Mouse (Mus musculus) central nervous system, embryonic 18 days (tissue): Measurements from ENCODE around the gene Btbd19. TPM values are rescaled to one million over a fixed set of nuclear protein-coding genes. Genes with fewer than 3 reads are reported as not detected.

Experiments used
- polyA plus RNA-seq: library from polyadenylated mRNA; depleted of rRNA; stranded (reverse); fragments of >200 nt; gene quantifications from 2 replicates; pipeline ENCODE4 v1.2.3, GENCODE M21; 2012; rRNA removed

Btbd19 gene
- polyA plus RNA-seq = 6.1 and 7.2 TPM in 2 replicates

GRCm38 (mm10) chr4:117125348-117125909, at the start of gene Btbd19:
Btbd19 (minus strand) TSS chr4:117125725.

GRCm38 (mm10) chr4:117155792-117156355, 30.3 kb upstream of the Btbd19 start, which contains the start of gene Rps8:
Rps8 (minus strand) TSS chr4:117156243.

GRCm38 (mm10) chr4:117133817-117134600, 8.5 kb upstream of the Btbd19 start, which contains the start of gene Plk3:
Plk3 (minus strand) TSS chr4:117133963.

GRCm38 (mm10) chr4:117126675-117127290, 1.3 kb upstream of the Btbd19 start, which contains the start of gene Tctex1d4:
Tctex1d4 (plus strand) TSS chr4:117126794.

GRCm38 (mm10) chr4:117095551-117096452, 29.7 kb downstream of the Btbd19 start, which contains the start of gene Ptch2:
Ptch2 (plus strand) TSS chr4:117096075.

Other genes starting within 250 kb of the Btbd19 start
- 13.5 and 15.7 TPM in 2 replicates for gene Zswim5, start 248.3 kb downstream of the Btbd19 start, polyA plus RNA-seq
- gene Urod, start 131.3 kb downstream of the Btbd19 start, polyA plus RNA-seq = 40.6 and 40.9 TPM in 2 replicates
- gene Hectd3, start 130.4 kb downstream of the Btbd19 start, polyA plus RNA-seq = 52.1 and 54.9 TPM in 2 replicates
- gene Eif2b3, start 106.3 kb downstream of the Btbd19 start, polyA plus RNA-seq = 27.9 and 28.7 TPM in 2 replicates
- gene Ptch2, start 29.6 kb downstream of the Btbd19 start, polyA plus RNA-seq = 9.1 and 9.6 TPM in 2 replicates
- 0.25 and 0.91 TPM in 2 replicates for gene Tctex1d4, start 1.1 kb upstream of the Btbd19 start, polyA plus RNA-seq
- gene Plk3, start 8.2 kb upstream of the Btbd19 start, polyA plus RNA-seq = 20.0 and 21.2 TPM in 2 replicates
- gene Rps8, start 30.5 kb upstream of the Btbd19 start, polyA plus RNA-seq = 1,040 and 1,045 TPM in 2 replicates
- 6.9 and 7.0 TPM in 2 replicates for gene Kif2c, start 56.9 kb upstream of the Btbd19 start, polyA plus RNA-seq
- 5.9 and 7.2 TPM in 2 replicates for gene Tmem53, start 126.2 kb upstream of the Btbd19 start, polyA plus RNA-seq
- 2.1 and 2.7 TPM in 2 replicates for gene Armh1, start 126.4 kb upstream of the Btbd19 start, polyA plus RNA-seq